ENCODE assay signal across 30 mouse cellular contexts in genomic region chr8:117786428-117786827, GRCm38 (mm10).
"Had no signal": no experiment of that assay in that cellular context is flagged by ENCODE, and none has a peak within 500 bp of the region (broad histone marks: within the 10 kb centered on the region; RNA-seq: fewer than 3 reads in every experiment).

No protein-coding gene starts in this region.

- H3K27ac ChIP-seq: left cerebral cortex, adult 2 months; limb, embryonic 10.5 days; limb, embryonic 12.5 days; limb, embryonic 13.5 days; limb, embryonic 15.5 days; liver, embryonic 12.5 days; liver, embryonic 13.5 days; liver, embryonic 14.5 days; liver, embryonic 15.5 days; lung, embryonic 15.5 days; macrophage; midbrain, embryonic 10.5 days; midbrain, embryonic 12.5 days; midbrain, embryonic 13.5 days had no signal

- H3K4me2 ChIP-seq: limb, embryonic 12.5 days; limb, embryonic 13.5 days; limb, embryonic 15.5 days; liver, embryonic 11.5 days; liver, embryonic 12.5 days; liver, embryonic 13.5 days; liver, embryonic 15.5 days; lung, embryonic 14.5 days; lung, embryonic 15.5 days; midbrain, embryonic 12.5 days; midbrain, embryonic 13.5 days had no signal

- H3K4me3 ChIP-seq: left cerebral cortex, adult 2 months; limb, embryonic 10.5 days; limb, embryonic 12.5 days; limb, embryonic 13.5 days; limb, embryonic 15.5 days; liver, embryonic 12.5 days; liver, embryonic 13.5 days; liver, embryonic 15.5 days; lung, embryonic 15.5 days; megakaryocyte, embryonic 14.5 days; midbrain, embryonic 10.5 days; midbrain, embryonic 12.5 days; midbrain, embryonic 13.5 days; myocyte had no signal

- H3K4me1 ChIP-seq: limb, embryonic 13.5 days; limb, embryonic 15.5 days; liver, embryonic 12.5 days; liver, embryonic 13.5 days; liver, embryonic 15.5 days; lung, embryonic 15.5 days; midbrain, embryonic 10.5 days; midbrain, embryonic 12.5 days; midbrain, embryonic 13.5 days had no signal

- H3K9ac ChIP-seq: limb, embryonic 12.5 days; limb, embryonic 13.5 days; limb, embryonic 15.5 days; liver, embryonic 12.5 days; liver, embryonic 13.5 days; liver, embryonic 14.5 days; liver, embryonic 15.5 days; liver, postnatal 0 days; lung, embryonic 14.5 days; lung, embryonic 15.5 days; midbrain, embryonic 12.5 days; midbrain, embryonic 13.5 days had no signal

- ATAC-seq: liver, embryonic 12.5 days; liver, postnatal 0 days; lung, postnatal 0 days; midbrain, embryonic 13.5 days; midbrain, embryonic 16.5 days had no signal

- H3K27me3 ChIP-seq: limb, embryonic 12.5 days; limb, embryonic 13.5 days; limb, embryonic 15.5 days; liver, embryonic 12.5 days; liver, embryonic 13.5 days; liver, embryonic 15.5 days; lung, embryonic 15.5 days; megakaryocyte, embryonic 14.5 days; midbrain, embryonic 12.5 days; midbrain, embryonic 13.5 days had no signal

- DNase-seq: left cerebral cortex, postnatal 4 days; liver; liver, embryonic 13.5 days; liver, postnatal 0 days; lung, adult 18-20 months; lung, adult 2 months; lung, embryonic 14.5 days; lung, postnatal 10 days; lung, postnatal 14 days; lung, postnatal 36 days; lung, postnatal 4 days; midbrain, embryonic 14.5 days had no signal

- H3K9me3 ChIP-seq: limb, embryonic 15.5 days; liver, embryonic 12.5 days; liver, embryonic 13.5 days; liver, embryonic 15.5 days; lung, embryonic 15.5 days; megakaryocyte, embryonic 14.5 days had no signal
